Mouse (Mus musculus) ES-Bruce4 (cell line): ENCODE results near the gene Ttyh3.

ENCODE experiments used
- EP300 ChIP-seq: IDR thresholded peaks from 2 replicates; pipeline ENCODE4 v1.6.1; 2011; ENCODE audit warnings: low read depth, low read length; ENCODE audit not compliant: insufficient read depth
- POLR2A ChIP-seq: IDR thresholded peaks from one replicate; pipeline ENCODE4 v1.8.1; 2011; ENCODE audit warnings: low read length; ENCODE audit not compliant: insufficient read depth

GRCm38 (mm10) chr5:140604386-140604785 lies 44.4 kb downstream of the Ttyh3 start:
- TF ChIP-seq POLR2A (no peak), EP300 (no peak)
